Mouse (Mus musculus) forebrain, embryonic 16.5 days (tissue): ENCODE measurements around the gene Fam76a. TPM values are rescaled to one million over a fixed set of nuclear protein-coding genes. Genes with fewer than 3 reads are reported as not detected.

Source experiments
- ATAC-seq: fragments of 200-750 bp; cut with Nextera tagmentation; 2 replicates; pipeline ENCODE4 v1.8.0; 2017; ENCODE audit warnings: mild to moderate bottlenecking, moderate library complexity
- H3K27ac ChIP-seq: fragments of 300-500 bp; sonication (generic); 2 replicates; pipeline ENCODE4 v1.5.1; 2014; ENCODE audit warnings: low read length, control low read depth
- H3K27me3 ChIP-seq: fragments of 300-500 bp; sonication (generic); replicated peaks from 2 replicates; pipeline ENCODE4 v1.6.1; 2014; ENCODE audit warnings: low read length; ENCODE audit not compliant: control insufficient read depth, insufficient read depth
- H3K36me3 ChIP-seq: fragments of 300-500 bp; sonication (generic); 2 replicates; pipeline ENCODE4 v1.6.1; 2014; ENCODE audit not compliant: control insufficient read depth, insufficient read depth
- H3K4me1 ChIP-seq: fragments of 300-500 bp; sonication (generic); replicated peaks from 2 replicates; pipeline ENCODE4 v1.6.1; 2014; ENCODE audit warnings: low read length; ENCODE audit not compliant: control insufficient read depth, insufficient read depth
- H3K4me2 ChIP-seq: fragments of 300-500 bp; sonication (generic); 2 replicates; pipeline ENCODE4 v1.6.1; 2014; ENCODE audit warnings: mild to moderate bottlenecking, low read length, control low read depth
- H3K4me3 ChIP-seq: fragments of 300-500 bp; sonication (generic); replicated peaks from 2 replicates; pipeline ENCODE4 v1.5.1; 2014; ENCODE audit warnings: mild to moderate bottlenecking, low read length, control low read depth
- H3K9ac ChIP-seq: fragments of 300-500 bp; sonication (generic); replicated peaks from 2 replicates; pipeline ENCODE4 v1.6.1; 2014; ENCODE audit warnings: low read depth, low read length, control low read depth
- H3K9me3 ChIP-seq: fragments of 300-500 bp; sonication (generic); 2 replicates; pipeline ENCODE4 v1.6.1; 2016; ENCODE audit warnings: low read length; ENCODE audit not compliant: control insufficient read depth
- WGBS: fragments of 180-500 bp; shearing (Covaris S2); extraction: QIAGEN DNeasy Blood & Tissue Kit; methylation state at CpG from one replicate; pipeline ENCODE4 v1.1.7; 2014; 5-methylcytosine and 5-hydroxymethylcytosine counted together
- polyA plus RNA-seq: library from polyadenylated mRNA; unstranded; fragments of >200 nt; fragmentation: Nextera tagmentation; extraction: Ambion mirVana; gene quantifications from 2 replicates; pipeline ENCODE4 v1.2.1, GENCODE M21; 2015

Fam76a gene
- 51.0 and 53.4 TPM in 2 replicates for polyA plus RNA-seq

DNA sequence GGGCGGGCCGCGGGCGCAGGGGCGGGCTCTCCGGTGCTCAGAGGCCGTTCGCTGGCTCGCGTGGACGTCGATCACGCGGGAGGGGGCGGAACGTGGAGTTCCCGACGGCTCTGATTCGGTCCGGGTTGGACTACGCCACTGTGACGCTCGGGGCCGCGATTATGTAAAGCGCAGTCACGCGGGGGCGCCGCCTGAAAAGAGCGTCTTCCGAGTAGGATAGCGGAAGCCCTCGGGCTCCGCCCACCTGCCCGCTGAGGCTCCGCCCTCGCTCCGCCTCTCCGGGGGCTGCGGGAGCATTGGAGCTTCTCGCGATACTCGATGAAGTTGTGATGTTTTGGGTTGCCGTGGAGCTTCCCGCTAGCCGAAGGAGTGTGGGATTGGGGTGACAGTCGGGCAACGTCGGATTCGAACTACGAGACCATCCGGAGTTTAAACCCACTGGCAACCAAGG is at the start of gene Fam76a:
Gene Fam76a (minus strand): TSS at position 1 of the 451 bp plus-strand sequence.
- WGBS = under 1% methylated on average over 49 of the region's 53 CpGs
- Histone ChIP-seq H3K4me3 (peak within 1 kb of the TSS; percentile 94), H3K27ac (peak within 1 kb of the TSS; percentile 81), H3K9me3 (no peaks in the 10 kb centered on the region), H3K27me3 (no peaks in the 10 kb centered on the region), H3K4me1 (peaks cover 17% of the 10 kb centered on the region), H3K4me2 (peak within 1 kb of the TSS; percentile 77), H3K36me3 (no peaks in the 10 kb centered on the region), H3K9ac (peak within 1 kb of the TSS; percentile 93)
- ATAC-seq = peak; percentile 99

- H3K36me3 ChIP-seq = no peaks in the 10 kb centered on the region
- WGBS = 70% methylated on average over 3 of the region's 3 CpGs
- ATAC-seq = no peak
- no peak overlapping the region for H3K4me3 ChIP-seq
- H3K9ac ChIP-seq = no peak overlapping the region
- no peaks in the 10 kb centered on the region for H3K9me3 ChIP-seq
- H3K27me3 ChIP-seq = peaks cover 20% of the 10 kb centered on the region
- peaks cover 18% of the 10 kb centered on the region for H3K4me1 ChIP-seq
- no peak overlapping the region for H3K4me2 ChIP-seq
- H3K27ac ChIP-seq = no peak overlapping the region
These were observed 49.7 kb upstream of the Fam76a start for GRCm38 (mm10) chr4:132972101-132972500.

- WGBS = 80% methylated on average over 6 of the region's 6 CpGs
- H3K27ac ChIP-seq = no peak overlapping the region
- H3K4me1 ChIP-seq = peaks cover 18% of the 10 kb centered on the region
- no peaks in the 10 kb centered on the region for H3K9me3 ChIP-seq
- no peaks in the 10 kb centered on the region for H3K36me3 ChIP-seq
- peaks cover 17% of the 10 kb centered on the region for H3K27me3 ChIP-seq
- H3K9ac ChIP-seq = no peak overlapping the region
- no peak for ATAC-seq
- no peak overlapping the region for H3K4me3 ChIP-seq
- no peak overlapping the region for H3K4me2 ChIP-seq
These were observed 49.2 kb upstream of the Fam76a start for GRCm38 (mm10) chr4:132971601-132972000.

GRCm38 (mm10) chr4:132968105-132968938 is 46.0 kb upstream of the Fam76a start:
- peaks cover 3% of the 10 kb centered on the region; the same call in 1 of the 2 replicates for H3K4me1 ChIP-seq
- H3K9ac ChIP-seq = no peak overlapping the region
- no peak for ATAC-seq
- no peak overlapping the region for H3K4me3 ChIP-seq
- WGBS = 29% methylated on average over 6 of the region's 6 CpGs
- H3K27ac ChIP-seq = no peak overlapping the region
- no peak overlapping the region for H3K4me2 ChIP-seq
- H3K9me3 ChIP-seq = no peaks in the 10 kb centered on the region
- H3K36me3 ChIP-seq = no peaks in the 10 kb centered on the region
- no peaks in the 10 kb centered on the region; the same call in 1 of the 2 replicates for H3K27me3 ChIP-seq

- ATAC-seq = no peak
- H3K27ac ChIP-seq = no peak overlapping the region
- H3K4me3 ChIP-seq = no peak overlapping the region
- no peaks in the 10 kb centered on the region for H3K36me3 ChIP-seq
- H3K9ac ChIP-seq = 0 out of 2 replicates have a peak overlapping the region, but pooled peaks have one; percentile 17
- H3K27me3 ChIP-seq = no peaks in the 10 kb centered on the region
- no peaks in the 10 kb centered on the region for H3K9me3 ChIP-seq
- H3K4me2 ChIP-seq = no peak overlapping the region
- 26% methylated on average over 5 of the region's 5 CpGs for WGBS
- H3K4me1 ChIP-seq = peaks cover 3% of the 10 kb centered on the region; the same call in 1 of the 2 replicates
These were observed 42.1 kb upstream of the Fam76a start for GRCm38 (mm10) chr4:132964473-132964872.

- H3K27me3 ChIP-seq = no peaks in the 10 kb centered on the region
- H3K36me3 ChIP-seq = no peaks in the 10 kb centered on the region
- no peak overlapping the region for H3K4me2 ChIP-seq
- no peak for ATAC-seq
- H3K9me3 ChIP-seq = no peaks in the 10 kb centered on the region
- H3K27ac ChIP-seq = no peak overlapping the region
- H3K4me1 ChIP-seq = peaks cover 7% of the 10 kb centered on the region
- 34% methylated on average over 3 of the region's 3 CpGs for WGBS
- H3K4me3 ChIP-seq = no peak overlapping the region
- H3K9ac ChIP-seq = no peak overlapping the region
These were observed 41.7 kb upstream of the Fam76a start for GRCm38 (mm10) chr4:132964064-132964463.

GRCm38 (mm10) chr4:132963436-132963835 is 41.1 kb upstream of the Fam76a start:
- no peak overlapping the region for H3K4me3 ChIP-seq
- no peaks in the 10 kb centered on the region for H3K9me3 ChIP-seq
- peaks cover 13% of the 10 kb centered on the region for H3K4me1 ChIP-seq
- H3K27ac ChIP-seq = no peak overlapping the region
- H3K9ac ChIP-seq = no peak overlapping the region
- no peaks in the 10 kb centered on the region for H3K36me3 ChIP-seq
- ATAC-seq = no peak
- 23% methylated on average over 2 of the region's 2 CpGs for WGBS
- no peaks in the 10 kb centered on the region for H3K27me3 ChIP-seq
- no peak overlapping the region for H3K4me2 ChIP-seq

DNA sequence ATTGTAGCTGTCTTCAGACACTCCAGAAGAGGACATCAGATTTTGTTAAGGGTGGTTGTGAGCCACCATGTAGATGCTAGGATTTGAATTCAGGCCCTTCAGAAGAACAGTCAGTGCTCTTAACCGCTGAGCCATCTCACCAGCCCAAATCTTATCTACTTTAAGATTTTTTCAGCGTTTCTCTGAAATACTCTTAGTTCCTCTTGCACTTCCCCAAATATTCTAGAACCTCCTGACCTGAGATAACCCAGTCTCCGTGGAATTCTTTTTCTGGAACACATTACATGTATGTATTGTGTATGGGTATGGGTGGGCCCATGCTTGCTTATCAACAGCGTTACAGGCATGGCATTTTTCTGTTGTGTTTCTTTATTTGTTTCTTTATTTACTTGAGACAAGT is 40.3 kb upstream of the Fam76a start:
- Histone ChIP-seq H3K4me2 (no peak overlapping the region), H3K36me3 (no peaks in the 10 kb centered on the region), H3K4me1 (peaks cover 9% of the 10 kb centered on the region), H3K4me3 (no peak overlapping the region), H3K9ac (no peak overlapping the region), H3K9me3 (no peaks in the 10 kb centered on the region), H3K27me3 (no peaks in the 10 kb centered on the region), H3K27ac (no peak overlapping the region)
- 94% methylated on average over 4 of the region's 4 CpGs for WGBS
- ATAC-seq = no peak

DNA sequence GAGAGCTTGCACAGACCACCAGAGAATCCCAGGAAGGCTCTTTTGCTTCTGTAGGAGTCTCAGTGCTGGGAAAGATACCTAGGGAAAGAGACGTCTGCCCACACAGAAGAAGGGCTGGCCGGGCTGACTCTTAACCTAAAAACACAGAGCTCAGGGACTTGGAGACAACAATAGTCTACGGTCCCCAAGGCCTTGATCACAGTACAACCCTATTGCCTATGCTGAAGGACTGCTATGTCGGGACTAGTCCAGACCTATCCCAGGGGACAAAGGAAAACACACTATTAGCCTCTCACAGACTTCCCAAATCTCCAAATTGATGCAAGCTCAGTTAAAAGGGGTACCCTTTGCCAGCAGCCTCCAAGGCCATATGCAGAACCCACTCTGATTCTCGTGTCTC is 39.5 kb upstream of the Fam76a start:
- Histone ChIP-seq H3K4me3 (no peak overlapping the region), H3K27me3 (no peaks in the 10 kb centered on the region), H3K4me2 (no peak overlapping the region), H3K9me3 (no peaks in the 10 kb centered on the region), H3K27ac (no peak overlapping the region), H3K4me1 (peaks cover 9% of the 10 kb centered on the region), H3K9ac (no peak overlapping the region), H3K36me3 (no peaks in the 10 kb centered on the region)
- ATAC-seq = no peak
- 78% methylated on average over 5 of the region's 5 CpGs for WGBS
